Mouse (Mus musculus) hindbrain, embryonic 14.5 days (tissue): ENCODE results near the gene Nphp1. TPM values are rescaled to one million over a fixed set of nuclear protein-coding genes. Genes with fewer than 3 reads are reported as not detected.

Experiments used
- ATAC-seq: fragments of 200-750 bp; cut with Nextera tagmentation; 2 replicates; pipeline ENCODE4 v1.8.0; 2017; ENCODE audit warnings: moderate number of reproducible peaks, mild to moderate bottlenecking, moderate TSS enrichment, moderate library complexity; ENCODE audit not compliant: low FRiP score
- DNase-seq: peaks from one replicate; pipeline ENCODE4 v3.0.0-alpha.2; 2015; ENCODE audit warnings: low spot score
- H3K27ac ChIP-seq: fragments of 300-500 bp; sonication (generic); 2 replicates; pipeline ENCODE4 v1.5.1; 2014; ENCODE audit warnings: mild to moderate bottlenecking, moderate library complexity
- H3K27me3 ChIP-seq: fragments of 300-500 bp; sonication (generic); 2 replicates; pipeline ENCODE4 v1.6.1; 2014; ENCODE audit warnings: mild to moderate bottlenecking, low read length, mixed read lengths; ENCODE audit not compliant: control insufficient read depth, insufficient read depth
- H3K36me3 ChIP-seq: fragments of 300-500 bp; sonication (generic); replicated peaks from 2 replicates; pipeline ENCODE4 v1.6.1; 2014; ENCODE audit not compliant: control insufficient read depth, insufficient read depth
- H3K4me1 ChIP-seq: fragments of 300-500 bp; sonication (generic); replicated peaks from 2 replicates; pipeline ENCODE4 v1.6.1; 2014; ENCODE audit warnings: antibody characterized with exemption, low read length, mixed read lengths; ENCODE audit not compliant: control insufficient read depth, insufficient read depth
- H3K4me2 ChIP-seq: fragments of 300-500 bp; sonication (generic); replicated peaks from 2 replicates; pipeline ENCODE4 v1.6.1; 2014; ENCODE audit warnings: mild to moderate bottlenecking, moderate library complexity
- H3K4me3 ChIP-seq: fragments of 300-500 bp; sonication (generic); replicated peaks from 2 replicates; pipeline ENCODE4 v1.5.1; 2014; ENCODE audit warnings: mild to moderate bottlenecking, low read length
- H3K9ac ChIP-seq: fragments of 300-500 bp; sonication (generic); 2 replicates; pipeline ENCODE4 v1.6.1; 2014
- H3K9me3 ChIP-seq: fragments of 300-500 bp; sonication (generic); 2 replicates; pipeline ENCODE4 v1.6.1; 2016; ENCODE audit warnings: low read length; ENCODE audit not compliant: control insufficient read depth
- WGBS: fragments of 180-500 bp; shearing (Covaris S2); extraction: QIAGEN DNeasy Blood & Tissue Kit; methylation state at CpG from one replicate; pipeline ENCODE4 v1.1.7; 2014; 5-methylcytosine and 5-hydroxymethylcytosine counted together
- polyA plus RNA-seq: library from polyadenylated mRNA; unstranded; fragments of >200 nt; fragmentation: Nextera tagmentation; extraction: Ambion mirVana; gene quantifications from 2 replicates; pipeline ENCODE4 v1.2.1, GENCODE M21; 2014

Nphp1 gene
- polyA plus RNA-seq, 1 experiment from 2014 or later, result 14.9 TPM

GRCm38 (mm10) chr2:127734889-127735288 is 53.8 kb downstream of the Nphp1 start:
- WGBS, result 86% methylated on average over 5 of the region's 5 CpGs
- Histone ChIP-seq H3K36me3 (no peaks in the 10 kb centered on the region), H3K4me2 (no peak overlapping the region), H3K4me3 (no peak overlapping the region), H3K27ac (no peak overlapping the region), H3K27me3 (no peaks in the 10 kb centered on the region), H3K9me3 (no peaks in the 10 kb centered on the region), H3K4me1 (no peaks in the 10 kb centered on the region), H3K9ac (no peak overlapping the region)
- no peak for DNase-seq
- no peak for ATAC-seq

DNA sequence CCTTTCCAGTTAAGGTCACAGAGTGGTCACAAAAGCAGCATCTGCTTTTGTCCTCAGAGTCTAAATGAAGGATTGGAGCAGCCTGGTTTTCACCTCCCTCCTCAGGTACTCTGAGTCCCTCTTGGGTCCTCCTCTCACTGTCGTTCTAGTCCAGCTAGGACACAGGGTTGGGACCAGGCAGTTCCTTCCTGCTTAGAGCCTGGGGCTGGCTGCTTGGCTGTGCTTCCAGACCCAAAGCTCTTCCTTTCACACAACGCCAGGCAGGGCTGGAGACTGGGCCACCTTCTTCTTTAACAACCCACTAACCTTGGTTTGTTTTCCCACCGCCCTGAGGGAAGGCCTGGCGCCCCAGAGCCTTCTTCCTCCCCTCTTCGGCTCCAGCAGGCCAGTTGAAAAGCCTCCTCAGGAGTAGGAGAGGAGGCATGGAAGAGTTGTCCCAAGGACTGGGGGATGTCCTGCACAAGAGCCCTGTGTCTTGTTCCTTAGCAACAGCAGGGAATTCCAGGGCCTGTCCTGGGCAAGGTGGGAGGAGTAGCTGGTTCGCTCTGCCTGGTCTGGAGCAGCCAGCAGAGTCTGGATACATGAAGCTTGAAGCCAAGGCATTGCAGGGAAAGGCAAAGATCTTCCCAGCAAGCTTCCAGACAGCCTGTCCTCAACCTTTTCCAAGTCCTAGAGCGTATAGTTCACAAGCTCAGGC is 58.2 kb downstream of the Nphp1 start:
- Histone ChIP-seq H3K9me3 (no peaks in the 10 kb centered on the region), H3K4me3 (no peak overlapping the region), H3K4me2 (no peak overlapping the region), H3K36me3 (no peaks in the 10 kb centered on the region), H3K27me3 (peaks cover 12% of the 10 kb centered on the region; the same call in 1 of the 2 replicates), H3K27ac (no peak overlapping the region), H3K9ac (no peak overlapping the region), H3K4me1 (no peaks in the 10 kb centered on the region)
- no peak for ATAC-seq
- 41% methylated on average over 7 of the region's 7 CpGs for WGBS
- no peak for DNase-seq

DNA sequence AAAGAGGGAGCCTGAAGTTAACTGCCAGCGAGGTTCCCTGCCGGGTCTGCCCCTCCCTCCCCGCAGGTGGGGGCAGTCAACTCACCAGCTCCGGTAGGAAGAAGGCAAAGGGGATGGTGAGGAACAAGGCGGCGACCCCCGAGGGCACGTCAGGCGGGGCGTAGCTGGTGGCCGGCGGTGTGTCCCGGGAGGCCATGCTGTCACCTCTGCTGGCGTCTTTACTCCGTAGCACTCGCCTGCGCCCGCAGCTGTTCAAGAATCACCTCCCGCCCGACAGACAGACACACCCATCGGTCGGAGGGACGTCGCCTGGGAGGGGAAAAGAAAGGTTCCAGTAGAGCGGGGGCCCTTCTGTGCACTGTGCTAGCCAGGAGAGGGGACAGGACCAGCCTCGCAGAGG is 59.0 kb downstream of the Nphp1 start, which contains the start of gene Mall:
Gene Mall (minus strand): TSS at position 262 of the 400 bp plus-strand sequence.
- no peak within 1 kb of the TSS for H3K27ac ChIP-seq
- no peak for DNase-seq
- H3K36me3 ChIP-seq, result no peaks in the 10 kb centered on the region
- no peaks in the 10 kb centered on the region for H3K9me3 ChIP-seq
- H3K27me3 ChIP-seq, result peaks cover 12% of the 10 kb centered on the region; the same call in 1 of the 2 replicates
- H3K9ac ChIP-seq, result no peak within 1 kb of the TSS
- ATAC-seq, result no peak
- no peaks in the 10 kb centered on the region for H3K4me1 ChIP-seq
- no peak within 1 kb of the TSS for H3K4me3 ChIP-seq
- peak within 1 kb of the TSS; percentile 29 for H3K4me2 ChIP-seq
- WGBS, result 2% methylated on average over 25 of the region's 26 CpGs

- Histone ChIP-seq H3K27me3 (peaks cover 12% of the 10 kb centered on the region; the same call in 1 of the 2 replicates), H3K4me2 (no peak overlapping the region), H3K9me3 (no peaks in the 10 kb centered on the region), H3K4me3 (no peak overlapping the region), H3K9ac (no peak overlapping the region), H3K4me1 (no peaks in the 10 kb centered on the region), H3K36me3 (no peaks in the 10 kb centered on the region), H3K27ac (no peak overlapping the region)
- DNase-seq (no peak), ATAC-seq (no peak)
- WGBS, result 44% methylated on average over 15 of the region's 15 CpGs
These were observed 59.8 kb downstream of the Nphp1 start for GRCm38 (mm10) chr2:127728661-127729450.

- H3K4me2 ChIP-seq, result no peak overlapping the region
- no peak overlapping the region for H3K4me3 ChIP-seq
- no peak for ATAC-seq
- no peaks in the 10 kb centered on the region for H3K4me1 ChIP-seq
- H3K27ac ChIP-seq, result no peak overlapping the region
- no peak for DNase-seq
- WGBS, result 83% methylated on average over 6 of the region's 6 CpGs
- H3K9me3 ChIP-seq, result no peaks in the 10 kb centered on the region
- no peak overlapping the region for H3K9ac ChIP-seq
- no peaks in the 10 kb centered on the region for H3K36me3 ChIP-seq
- H3K27me3 ChIP-seq, result peaks cover 12% of the 10 kb centered on the region; the same call in 1 of the 2 replicates
These were observed 60.6 kb downstream of the Nphp1 start for GRCm38 (mm10) chr2:127728146-127728545.

- no peak overlapping the region for H3K9ac ChIP-seq
- no peak overlapping the region for H3K27ac ChIP-seq
- DNase-seq, result no peak
- H3K36me3 ChIP-seq, result no peaks in the 10 kb centered on the region
- H3K4me2 ChIP-seq, result no peak overlapping the region
- H3K9me3 ChIP-seq, result no peaks in the 10 kb centered on the region
- H3K4me3 ChIP-seq, result no peak overlapping the region
- H3K4me1 ChIP-seq, result no peaks in the 10 kb centered on the region
- WGBS, result 60% methylated on average over 4 of the region's 4 CpGs
- no peak for ATAC-seq
- H3K27me3 ChIP-seq, result no peaks in the 10 kb centered on the region
These were observed 65.5 kb downstream of the Nphp1 start for GRCm38 (mm10) chr2:127723193-127723592.

DNA sequence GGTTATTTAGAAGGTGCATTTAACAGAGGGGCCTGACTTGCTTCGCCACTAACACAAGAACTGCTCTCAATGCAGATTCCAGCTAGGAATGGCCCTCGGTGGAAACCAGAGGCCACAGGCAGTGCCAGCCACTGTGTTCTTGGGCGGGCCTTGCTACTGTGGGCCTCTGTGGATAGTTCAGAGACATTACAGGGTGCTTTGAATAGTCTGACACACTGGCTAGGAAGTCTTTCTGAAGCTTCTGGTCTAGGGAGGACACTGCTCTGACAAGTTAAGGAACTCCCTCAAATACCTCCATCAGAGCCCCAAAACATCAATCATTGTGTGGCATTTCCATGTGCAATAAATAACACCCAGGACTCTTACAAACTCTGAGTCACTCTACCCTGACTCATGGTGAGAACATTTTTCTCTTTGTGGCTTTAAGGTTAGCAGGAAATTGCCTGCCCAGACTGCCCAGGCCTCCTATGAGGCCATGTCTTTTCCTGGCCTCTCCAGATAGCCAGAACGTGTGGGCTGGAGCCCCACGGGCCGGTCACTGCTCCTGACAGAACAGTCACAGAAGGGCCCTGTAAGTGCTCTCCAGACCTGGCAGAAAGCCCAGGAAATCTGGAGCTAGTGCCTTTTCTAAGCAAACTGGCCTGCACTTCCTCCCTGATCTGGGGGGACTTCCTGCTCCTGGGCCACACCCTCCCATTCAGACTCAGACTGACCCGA is 66.4 kb downstream of the Nphp1 start:
- Histone ChIP-seq H3K27me3 (no peaks in the 10 kb centered on the region), H3K9me3 (no peaks in the 10 kb centered on the region), H3K9ac (no peak overlapping the region), H3K27ac (no peak overlapping the region), H3K4me2 (no peak overlapping the region), H3K4me1 (no peaks in the 10 kb centered on the region), H3K4me3 (no peak overlapping the region), H3K36me3 (no peaks in the 10 kb centered on the region)
- 61% methylated on average over 7 of the region's 7 CpGs for WGBS
- DNase-seq (peak; percentile 66), ATAC-seq (peak; percentile 40; the same call in 1 of the 2 replicates)

DNA sequence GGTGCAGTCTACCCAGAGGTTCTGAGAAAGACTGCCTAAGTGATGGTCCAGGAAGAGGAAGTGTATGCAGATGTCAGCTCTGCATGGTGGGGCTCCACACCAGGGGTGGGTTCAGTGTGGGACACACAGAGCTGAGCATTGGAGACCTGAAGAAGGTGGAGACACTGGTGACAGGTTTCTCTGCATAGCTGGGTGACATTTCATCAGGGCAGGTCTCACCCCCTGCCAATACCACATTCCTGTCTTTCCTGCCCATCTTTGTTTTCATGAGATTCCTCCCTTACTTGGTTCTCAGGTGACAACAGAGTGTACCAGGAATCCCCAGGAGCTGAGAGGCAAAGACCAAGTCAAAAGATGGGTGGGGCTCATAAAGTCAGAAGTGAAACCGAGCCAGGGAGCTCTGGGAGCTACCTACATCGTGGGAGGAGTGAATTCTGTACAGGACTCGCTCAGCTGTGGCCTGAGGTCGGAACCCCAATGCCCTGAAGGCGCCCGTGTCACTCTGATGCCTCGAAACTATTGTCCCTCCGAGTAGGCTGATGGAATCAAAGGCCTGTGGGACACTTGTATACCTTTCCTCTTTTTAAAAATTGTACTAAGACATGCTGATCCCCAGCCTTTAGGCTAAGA is 69.7 kb downstream of the Nphp1 start:
- WGBS, result 68% methylated on average over 8 of the region's 8 CpGs
- Histone ChIP-seq H3K36me3 (no peaks in the 10 kb centered on the region), H3K4me2 (no peak overlapping the region), H3K27ac (no peak overlapping the region), H3K9ac (no peak overlapping the region), H3K4me1 (no peaks in the 10 kb centered on the region), H3K9me3 (no peaks in the 10 kb centered on the region), H3K27me3 (no peaks in the 10 kb centered on the region), H3K4me3 (no peak overlapping the region)
- DNase-seq (no peak), ATAC-seq (no peak)

DNA sequence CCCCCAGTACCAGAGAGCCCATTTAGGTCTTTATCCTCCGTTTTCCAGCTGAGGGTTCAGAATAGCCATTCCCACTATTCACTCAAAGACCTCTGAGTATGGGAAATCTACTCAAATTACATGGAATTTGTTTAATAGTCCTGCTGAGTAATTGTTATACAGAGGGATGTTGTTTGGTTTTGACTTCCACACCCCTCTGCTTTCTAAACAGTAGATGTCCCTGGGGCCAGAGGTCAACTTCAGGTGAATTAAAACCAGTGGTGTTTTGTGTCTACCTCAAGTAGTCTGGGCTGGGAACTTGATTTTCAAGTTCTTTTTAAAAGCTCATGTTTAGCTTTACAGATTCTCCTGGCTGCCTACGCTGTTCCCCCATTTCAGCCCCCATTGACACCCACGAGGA is 74.0 kb downstream of the Nphp1 start:
- H3K4me2 ChIP-seq, result no peak overlapping the region
- no peak for DNase-seq
- H3K36me3 ChIP-seq, result no peaks in the 10 kb centered on the region
- no peak for ATAC-seq
- no peaks in the 10 kb centered on the region for H3K9me3 ChIP-seq
- no peak overlapping the region for H3K4me3 ChIP-seq
- H3K27me3 ChIP-seq, result no peaks in the 10 kb centered on the region
- no peaks in the 10 kb centered on the region for H3K4me1 ChIP-seq
- H3K27ac ChIP-seq, result no peak overlapping the region
- H3K9ac ChIP-seq, result no peak overlapping the region
- WGBS, result 57% methylated on average over 3 of the region's 3 CpGs
